Mouse (Mus musculus) midbrain, embryonic 14.5 days (tissue): Measurements from ENCODE around the gene Wnt5b. TPM values are rescaled to one million over a fixed set of nuclear protein-coding genes. Genes with fewer than 3 reads are reported as not detected.

ENCODE experiments used
- ATAC-seq: fragments of 200-750 bp; cut with Nextera tagmentation; 2 replicates; pipeline ENCODE4 v1.8.0; 2017; ENCODE audit warnings: moderate number of reproducible peaks, moderate library complexity; ENCODE audit not compliant: low FRiP score, low TSS enrichment
- DNase-seq: peaks from one replicate; pipeline ENCODE4 v3.0.0-alpha.2; 2015
- H3K27ac ChIP-seq: fragments of 300-500 bp; sonication (generic); replicated peaks from 2 replicates; pipeline ENCODE4 v1.5.1; 2014; ENCODE audit warnings: mild to moderate bottlenecking, low read depth, low read length, moderate library complexity
- H3K27me3 ChIP-seq: fragments of 300-500 bp; sonication (generic); 2 replicates; pipeline ENCODE4 v1.6.1; 2014; ENCODE audit warnings: low read length, control low read depth, mixed read lengths; ENCODE audit not compliant: control insufficient read depth, insufficient read depth
- H3K36me3 ChIP-seq: fragments of 300-500 bp; sonication (generic); 2 replicates; pipeline ENCODE4 v1.6.1; 2014; ENCODE audit warnings: low read length, control low read depth; ENCODE audit not compliant: control insufficient read depth, insufficient read depth
- H3K4me1 ChIP-seq: fragments of 300-500 bp; sonication (generic); 2 replicates; pipeline ENCODE4 v1.6.1; 2014; ENCODE audit warnings: mild to moderate bottlenecking, antibody characterized with exemption, low read length, control low read depth; ENCODE audit not compliant: control insufficient read depth, insufficient read depth
- H3K4me2 ChIP-seq: fragments of 300-500 bp; sonication (generic); 2 replicates; pipeline ENCODE4 v1.6.1; 2014; ENCODE audit warnings: mild to moderate bottlenecking, low read length, moderate library complexity
- H3K4me3 ChIP-seq: fragments of 300-500 bp; sonication (generic); replicated peaks from 2 replicates; pipeline ENCODE4 v1.5.1; 2014; ENCODE audit warnings: low read depth, low read length
- H3K9ac ChIP-seq: fragments of 300-500 bp; sonication (generic); replicated peaks from 2 replicates; pipeline ENCODE4 v1.6.1; 2014; ENCODE audit warnings: mild to moderate bottlenecking, low read length, moderate library complexity
- H3K9me3 ChIP-seq: fragments of 300-500 bp; sonication (generic); 2 replicates; pipeline ENCODE4 v1.6.1; 2016; ENCODE audit warnings: low read length, control low read depth, mixed read lengths; ENCODE audit not compliant: control insufficient read depth
- WGBS: fragments of 180-500 bp; shearing (Covaris S2); extraction: QIAGEN DNeasy Blood & Tissue Kit; methylation state at CpG from one replicate; pipeline ENCODE4 v1.1.7; 2014; 5-methylcytosine and 5-hydroxymethylcytosine counted together
- polyA plus RNA-seq: library from polyadenylated mRNA; unstranded; fragments of >200 nt; fragmentation: Nextera tagmentation; extraction: Ambion mirVana; gene quantifications from 2 replicates; pipeline ENCODE4 v1.2.1, GENCODE M21; 2014

The Wnt5b gene
- polyA plus RNA-seq, 1 experiment from 2014 or later: 3.0 TPM

DNA sequence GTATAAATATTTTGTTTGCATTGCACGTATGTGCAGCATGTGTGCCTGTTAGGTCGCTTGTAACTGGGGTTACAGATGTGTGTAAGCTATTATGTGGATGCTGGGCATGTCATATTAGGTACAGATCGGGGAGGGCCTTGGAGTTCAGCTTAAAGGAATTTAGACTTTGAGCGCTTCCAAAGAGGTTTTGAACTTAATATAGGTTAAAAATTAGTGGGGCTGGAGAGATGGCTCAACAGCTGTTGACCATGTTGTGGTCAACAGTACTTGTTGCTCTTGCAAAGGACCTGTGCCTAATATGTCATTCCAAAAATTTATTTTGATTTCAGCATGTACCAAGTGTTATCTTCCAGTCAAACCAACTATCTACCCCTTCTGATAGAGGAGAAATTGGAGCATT lies 139.3 kb downstream of the Wnt5b start:
- no peaks in the 10 kb centered on the region for H3K27me3 ChIP-seq
- no peak overlapping the region for H3K4me3 ChIP-seq
- no peaks in the 10 kb centered on the region for H3K36me3 ChIP-seq
- H3K4me2 ChIP-seq: no peak overlapping the region
- H3K4me1 ChIP-seq: no peaks in the 10 kb centered on the region
- 93% methylated on average over 4 of the region's 4 CpGs for WGBS
- H3K9me3 ChIP-seq: no peaks in the 10 kb centered on the region
- H3K27ac ChIP-seq: no peak overlapping the region
- no peak for DNase-seq
- H3K9ac ChIP-seq: no peak overlapping the region
- ATAC-seq: no peak

GRCm38 (mm10) chr6:119402976-119403375 lies 141.2 kb downstream of the Wnt5b start:
- WGBS: 86% methylated on average over 3 of the region's 3 CpGs
- Histone ChIP-seq H3K36me3 (no peaks in the 10 kb centered on the region), H3K27ac (no peak overlapping the region), H3K27me3 (no peaks in the 10 kb centered on the region), H3K4me1 (no peaks in the 10 kb centered on the region), H3K9ac (no peak overlapping the region), H3K9me3 (no peaks in the 10 kb centered on the region), H3K4me3 (no peak overlapping the region), H3K4me2 (no peak overlapping the region)
- DNase-seq: no peak
- ATAC-seq: no peak

DNA sequence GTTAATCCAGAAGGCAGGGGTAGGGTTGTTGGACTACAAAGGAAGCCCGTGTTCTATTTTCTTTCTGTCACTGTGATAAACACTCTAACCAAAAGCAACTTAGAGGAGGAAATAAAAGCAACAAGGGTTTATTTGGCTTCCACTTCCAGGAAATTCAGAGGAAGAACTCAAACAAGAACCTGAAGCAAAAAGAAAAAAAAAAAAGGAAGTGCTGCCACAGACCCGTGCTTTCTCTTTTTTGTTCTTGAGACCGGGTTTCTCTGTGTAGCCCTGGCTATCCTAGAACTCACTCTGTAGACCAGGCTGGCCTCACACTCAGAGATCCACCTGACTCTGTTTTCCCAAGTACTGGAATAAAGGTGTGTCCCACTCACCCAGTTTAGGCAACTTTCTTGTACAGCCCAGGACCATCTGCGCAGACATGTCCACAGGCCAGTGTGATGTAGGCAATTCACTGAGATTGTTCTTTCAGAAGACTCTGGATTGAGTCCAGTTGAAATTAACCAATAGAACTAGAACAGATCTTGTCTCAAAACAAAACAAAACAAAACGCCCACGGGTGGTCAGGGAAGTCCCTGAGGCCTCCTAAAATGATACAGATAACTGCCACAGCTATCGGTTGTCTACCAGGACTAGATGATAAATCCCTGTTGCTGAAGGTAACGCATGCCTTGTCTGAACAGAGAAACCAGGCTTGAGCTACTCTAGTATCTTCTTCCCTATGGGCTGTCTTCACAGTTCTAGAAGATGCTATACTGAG lies 142.4 kb downstream of the Wnt5b start:
- Histone ChIP-seq H3K27ac (no peak overlapping the region), H3K4me3 (no peak overlapping the region), H3K9me3 (no peaks in the 10 kb centered on the region), H3K4me2 (no peak overlapping the region), H3K4me1 (no peaks in the 10 kb centered on the region), H3K27me3 (no peaks in the 10 kb centered on the region), H3K9ac (no peak overlapping the region), H3K36me3 (no peaks in the 10 kb centered on the region)
- DNase-seq: no peak
- no peak for ATAC-seq
- WGBS: 96% methylated on average over 8 of the region's 8 CpGs

- 90% methylated on average over 3 of the region's 3 CpGs for WGBS
- Histone ChIP-seq H3K9me3 (no peaks in the 10 kb centered on the region), H3K4me2 (no peak overlapping the region), H3K27me3 (no peaks in the 10 kb centered on the region), H3K27ac (no peak overlapping the region), H3K4me1 (no peaks in the 10 kb centered on the region), H3K4me3 (no peak overlapping the region), H3K9ac (no peak overlapping the region), H3K36me3 (no peaks in the 10 kb centered on the region)
- no peak for ATAC-seq
- DNase-seq: no peak
Observed at GRCm38 (mm10) chr6:119400649-119401048, 143.5 kb downstream of the Wnt5b start.

DNA sequence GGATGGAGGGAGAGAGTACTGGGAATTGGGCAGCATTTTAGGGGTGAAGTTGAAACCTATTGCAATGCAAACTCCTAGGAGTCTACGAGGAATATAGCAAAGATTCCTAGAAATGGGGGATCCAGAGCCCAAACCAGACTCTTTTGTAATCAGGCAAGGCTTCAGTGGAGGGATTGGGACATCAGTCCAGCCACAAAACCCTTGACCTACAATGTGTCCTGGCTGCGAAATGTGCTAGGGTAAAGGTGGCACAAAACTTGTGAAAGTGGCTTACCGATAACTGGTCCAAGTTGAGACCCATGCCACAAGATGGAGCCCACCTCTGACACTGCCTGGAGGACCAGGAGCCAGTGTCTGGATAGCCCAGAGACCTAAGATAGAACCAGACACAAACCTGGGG lies 144.8 kb downstream of the Wnt5b start:
- Histone ChIP-seq H3K27ac (no peak overlapping the region), H3K9ac (no peak overlapping the region), H3K9me3 (no peaks in the 10 kb centered on the region), H3K36me3 (no peaks in the 10 kb centered on the region), H3K4me2 (no peak overlapping the region), H3K27me3 (no peaks in the 10 kb centered on the region), H3K4me1 (no peaks in the 10 kb centered on the region), H3K4me3 (no peak overlapping the region)
- ATAC-seq: no peak
- no peak for DNase-seq
- WGBS: 88% methylated on average over 3 of the region's 3 CpGs

DNA sequence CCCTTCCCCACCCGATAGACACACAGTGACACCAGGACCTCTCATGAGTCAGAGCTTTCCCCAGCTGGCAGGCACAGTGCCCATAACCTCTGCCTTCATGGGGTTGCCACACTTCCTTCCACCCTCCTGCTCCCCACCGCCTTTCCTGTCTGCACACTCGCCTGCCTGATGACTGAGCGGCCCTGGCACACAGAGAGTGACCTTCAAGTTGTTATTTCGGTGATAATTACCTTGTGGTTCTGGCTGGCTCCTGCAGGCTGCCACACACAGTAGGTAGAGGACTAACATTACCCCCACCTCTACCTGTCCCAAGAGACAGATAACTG lies 147.9 kb downstream of the Wnt5b start:
- Histone ChIP-seq H3K9ac (no peak overlapping the region), H3K4me2 (no peak overlapping the region), H3K36me3 (no peaks in the 10 kb centered on the region), H3K9me3 (no peaks in the 10 kb centered on the region), H3K27me3 (no peaks in the 10 kb centered on the region), H3K4me3 (no peak overlapping the region), H3K27ac (no peak overlapping the region), H3K4me1 (no peaks in the 10 kb centered on the region)
- 80% methylated on average over 5 of the region's 5 CpGs for WGBS
- DNase-seq: no peak
- ATAC-seq: no peak

DNA sequence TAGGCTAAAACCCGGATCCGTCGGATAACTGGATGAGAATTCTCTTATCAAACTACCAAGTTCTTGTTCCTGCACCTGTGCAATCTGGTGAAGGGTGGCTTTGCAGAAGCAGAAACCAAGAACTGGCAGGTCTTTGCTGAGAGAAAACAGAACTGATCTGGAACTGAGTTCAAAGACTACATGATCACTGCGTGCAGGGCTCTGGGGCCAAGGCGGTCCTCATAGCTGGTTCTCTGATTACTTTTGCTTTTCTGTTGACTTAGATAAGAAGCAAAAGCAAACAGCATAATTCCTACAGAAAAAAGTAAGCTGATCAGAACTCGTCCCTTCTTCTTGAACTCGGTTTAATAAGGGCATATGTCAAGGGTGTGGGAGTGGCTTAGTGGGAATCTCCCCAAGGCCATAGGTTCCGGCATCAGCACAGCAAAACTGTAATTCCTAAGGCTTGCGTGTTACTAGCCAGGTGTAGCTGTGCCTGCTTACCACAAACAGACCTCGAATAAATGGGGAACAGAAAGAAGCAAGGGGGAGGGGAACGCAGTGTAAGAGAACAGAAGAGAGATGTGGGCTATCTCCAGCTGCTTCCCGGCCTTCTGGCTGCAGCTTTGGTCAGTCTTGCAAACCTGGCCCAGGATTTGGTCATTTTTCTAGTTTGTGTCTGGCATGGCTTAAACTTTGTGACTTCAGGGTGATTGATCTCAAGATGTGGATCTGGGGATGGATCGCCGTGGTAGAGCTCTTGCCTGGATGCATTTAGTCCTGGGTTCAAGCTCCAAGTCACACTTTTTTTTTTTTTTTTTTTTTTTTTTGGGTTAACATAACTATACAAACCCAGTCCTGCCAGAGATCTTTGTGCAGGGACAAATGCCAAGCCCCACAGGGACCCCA lies 148.5 kb downstream of the Wnt5b start:
- no peak for ATAC-seq
- no peak overlapping the region for H3K4me3 ChIP-seq
- H3K27ac ChIP-seq: no peak overlapping the region
- H3K36me3 ChIP-seq: no peaks in the 10 kb centered on the region
- no peak for DNase-seq
- H3K4me2 ChIP-seq: no peak overlapping the region
- no peaks in the 10 kb centered on the region for H3K4me1 ChIP-seq
- no peaks in the 10 kb centered on the region for H3K27me3 ChIP-seq
- WGBS: 89% methylated on average over 14 of the region's 14 CpGs
- H3K9ac ChIP-seq: no peak overlapping the region
- H3K9me3 ChIP-seq: no peaks in the 10 kb centered on the region

- no peaks in the 10 kb centered on the region for H3K9me3 ChIP-seq
- no peak overlapping the region for H3K9ac ChIP-seq
- DNase-seq (no peak), ATAC-seq (no peak)
- H3K27me3 ChIP-seq: no peaks in the 10 kb centered on the region
- H3K36me3 ChIP-seq: no peaks in the 10 kb centered on the region
- 85% methylated on average over 9 of the region's 9 CpGs for WGBS
- H3K4me2 ChIP-seq: no peak overlapping the region
- H3K27ac ChIP-seq: no peak overlapping the region
- no peak overlapping the region for H3K4me3 ChIP-seq
- H3K4me1 ChIP-seq: peaks cover 7% of the 10 kb centered on the region
Observed at GRCm38 (mm10) chr6:119392836-119393235, 151.3 kb downstream of the Wnt5b start.

GRCm38 (mm10) chr6:119390728-119391127 lies 153.4 kb downstream of the Wnt5b start:
- DNase-seq (no peak), ATAC-seq (no peak)
- H3K27me3 ChIP-seq: no peaks in the 10 kb centered on the region
- WGBS: 90% methylated on average over 4 of the region's 4 CpGs
- H3K9ac ChIP-seq: no peak overlapping the region
- H3K4me3 ChIP-seq: no peak overlapping the region
- H3K36me3 ChIP-seq: no peaks in the 10 kb centered on the region
- no peaks in the 10 kb centered on the region for H3K9me3 ChIP-seq
- no peak overlapping the region for H3K4me2 ChIP-seq
- H3K27ac ChIP-seq: no peak overlapping the region
- peaks cover 21% of the 10 kb centered on the region for H3K4me1 ChIP-seq
